Mouse (Mus musculus) intestine, embryonic 14.5 days (tissue): Measurements from ENCODE around the gene C330021F23Rik. TPM values are rescaled to one million over a fixed set of nuclear protein-coding genes. Genes with fewer than 3 reads are reported as not detected.

Experiments used
- polyA plus RNA-seq: library from polyadenylated mRNA; unstranded; fragments of >200 nt; fragmentation: Nextera tagmentation; extraction: Ambion mirVana; gene quantifications from 2 replicates; pipeline ENCODE4 v1.2.1, GENCODE M21; 2014

C330021F23Rik gene
- polyA plus RNA-seq, 1 experiment from 2014 or later: 3.8 TPM

Other genes starting within 250 kb of the C330021F23Rik start
- gene A430078G23Rik, start 214.6 kb upstream of the C330021F23Rik start, polyA plus RNA-seq: 0.34 TPM in 1 of 2 replicates, not detected in the other
- 8.6 and 10.7 TPM in 2 replicates for gene Arhgef18, start 175.0 kb upstream of the C330021F23Rik start, polyA plus RNA-seq
- 4.2 and 5.1 TPM in 2 replicates for gene Pex11g, start 100.3 kb upstream of the C330021F23Rik start, polyA plus RNA-seq
- gene Tex45, start 97.1 kb upstream of the C330021F23Rik start, polyA plus RNA-seq: 0.12 TPM in 1 of 2 replicates, not detected in the other
- gene Zfp358, start 74.9 kb upstream of the C330021F23Rik start, polyA plus RNA-seq: 20.6 and 22.7 TPM in 2 replicates
- 37.3 and 41.8 TPM in 2 replicates for gene Mcoln1, start 67.5 kb upstream of the C330021F23Rik start, polyA plus RNA-seq
- 25.7 and 26.7 TPM in 2 replicates for gene Pnpla6, start 52.6 kb upstream of the C330021F23Rik start, polyA plus RNA-seq
- 19.7 and 21.5 TPM in 2 replicates for gene Camsap3, start 19.3 kb downstream of the C330021F23Rik start, polyA plus RNA-seq
- 56.4 and 61.5 TPM in 2 replicates for gene Xab2, start 53.3 kb downstream of the C330021F23Rik start, polyA plus RNA-seq
- gene Pet100, start 53.6 kb downstream of the C330021F23Rik start, polyA plus RNA-seq: 95.1 and 95.4 TPM in 2 replicates
- gene Pcp2, start 57.6 kb downstream of the C330021F23Rik start, polyA plus RNA-seq: 0.12 TPM in 1 of 2 replicates, not detected in the other
- 85.9 and 106 TPM in 2 replicates for gene Stxbp2, start 63.0 kb downstream of the C330021F23Rik start, polyA plus RNA-seq
- gene Retn, start 87.8 kb downstream of the C330021F23Rik start, polyA plus RNA-seq: 0.22 TPM in 1 of 2 replicates, not detected in the other
- 0.12 and 0.47 TPM in 2 replicates for gene Mcemp1, start 97.8 kb downstream of the C330021F23Rik start, polyA plus RNA-seq
- 16.7 and 16.8 TPM in 2 replicates for gene Fcor, start 104.4 kb downstream of the C330021F23Rik start, polyA plus RNA-seq
- 34.0 TPM in 2 replicates for gene Trappc5, start 108.3 kb downstream of the C330021F23Rik start, polyA plus RNA-seq
- 0.08 and 0.11 TPM in 2 replicates for gene Fcer2a, start 126.2 kb downstream of the C330021F23Rik start, polyA plus RNA-seq
- not detected in 2 replicates for gene Clec4g, start 152.7 kb downstream of the C330021F23Rik start, polyA plus RNA-seq
- not detected in 2 replicates for gene Cd209a, start 181.0 kb downstream of the C330021F23Rik start, polyA plus RNA-seq